Mouse (Mus musculus): ENCODE data around the gene Nlrp6. TPM values are rescaled to one million over a fixed set of nuclear protein-coding genes. Genes with fewer than 3 reads are reported as not detected.

The Nlrp6 gene
- polyA plus RNA-seq, 1 experiment: 0.23 TPM

DNA sequence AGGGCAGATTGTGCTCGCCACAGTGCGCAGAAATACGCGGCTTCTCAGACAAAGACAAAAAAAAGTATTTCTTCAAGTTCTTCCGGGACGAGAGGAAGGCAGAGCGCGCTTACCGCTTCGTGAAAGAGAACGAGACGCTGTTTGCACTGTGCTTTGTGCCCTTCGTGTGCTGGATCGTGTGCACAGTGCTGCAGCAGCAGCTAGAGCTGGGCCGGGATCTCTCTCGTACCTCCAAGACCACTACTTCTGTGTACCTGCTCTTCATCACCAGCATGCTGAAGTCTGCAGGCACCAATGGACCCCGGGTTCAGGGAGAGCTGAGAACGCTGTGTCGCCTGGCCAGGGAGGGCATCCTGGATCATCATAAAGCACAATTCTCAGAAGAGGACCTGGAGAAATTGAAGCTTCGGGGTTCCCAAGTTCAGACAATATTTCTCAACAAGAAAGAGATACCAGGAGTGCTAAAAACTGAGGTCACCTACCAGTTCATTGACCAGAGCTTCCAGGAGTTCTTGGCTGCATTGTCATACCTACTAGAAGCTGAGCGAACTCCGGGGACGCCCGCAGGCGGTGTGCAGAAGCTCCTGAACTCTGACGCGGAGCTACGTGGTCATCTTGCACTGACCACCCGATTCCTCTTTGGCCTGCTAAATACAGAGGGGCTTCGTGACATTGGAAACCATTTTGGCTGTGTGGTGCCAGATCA, 2.5 kb downstream of the Nlrp6 start:
- peaks cover 3% of the 10 kb centered on the region for H3K4me1 ChIP-seq (ENCODE audit: control insufficient read depth, insufficient read depth, low read length)
- TF ChIP-seq CTCF (IDR thresholded peaks at IDR 0.05; ENCODE audit: control insufficient read depth, insufficient read depth, insufficient replicate concordance, low read depth, low read length) (no peak), POLR2A (IDR thresholded peaks at IDR 0.05; ENCODE audit: control insufficient read depth, low read depth, low read length) (no peak)
- no peaks in the 10 kb centered on the region; the same call in 1 of the 2 replicates for H3K27me3 ChIP-seq (ENCODE audit: control insufficient read depth, insufficient read depth, low read length)
- no peak overlapping the region for H3K27ac ChIP-seq (ENCODE audit: control insufficient read depth, insufficient read depth, low read depth, low read length)
- H3K4me3 ChIP-seq (ENCODE audit: control insufficient read depth, low read depth, low read length): no peak overlapping the region
- H3K36me3 ChIP-seq (ENCODE audit: control insufficient read depth, insufficient read depth, low read length): no peaks in the 10 kb centered on the region

GRCm38 (mm10) chr7:140927181-140927580, 6.5 kb downstream of the Nlrp6 start:
- TF ChIP-seq CTCF (IDR thresholded peaks at IDR 0.05; ENCODE audit: control insufficient read depth, insufficient read depth, insufficient replicate concordance, low read depth, low read length) (no peak), POLR2A (IDR thresholded peaks at IDR 0.05; ENCODE audit: control insufficient read depth, low read depth, low read length) (no peak)
- no peak overlapping the region for H3K4me3 ChIP-seq (ENCODE audit: control insufficient read depth, low read depth, low read length)
- H3K4me1 ChIP-seq (ENCODE audit: control insufficient read depth, insufficient read depth, low read length): peaks cover 3% of the 10 kb centered on the region
- H3K27me3 ChIP-seq (ENCODE audit: control insufficient read depth, insufficient read depth, low read length): no peaks in the 10 kb centered on the region
- H3K27ac ChIP-seq (ENCODE audit: control insufficient read depth, insufficient read depth, low read depth, low read length): no peak overlapping the region
- H3K36me3 ChIP-seq (ENCODE audit: control insufficient read depth, insufficient read depth, low read length): no peaks in the 10 kb centered on the region

GRCm38 (mm10) chr7:140938436-140938835, 17.7 kb downstream of the Nlrp6 start:
- Histone ChIP-seq H3K4me1 (ENCODE audit: control insufficient read depth, insufficient read depth, low read length) (no peaks in the 10 kb centered on the region), H3K27ac (ENCODE audit: control insufficient read depth, insufficient read depth, low read depth, low read length) (no peak overlapping the region), H3K27me3 (ENCODE audit: control insufficient read depth, insufficient read depth, low read length) (no peaks in the 10 kb centered on the region), H3K36me3 (ENCODE audit: control insufficient read depth, insufficient read depth, low read length) (no peaks in the 10 kb centered on the region), H3K4me3 (ENCODE audit: control insufficient read depth, low read depth, low read length) (no peak overlapping the region)
- TF ChIP-seq POLR2A (IDR thresholded peaks at IDR 0.05; ENCODE audit: control insufficient read depth, low read depth, low read length) (no peak), CTCF (IDR thresholded peaks at IDR 0.05; ENCODE audit: control insufficient read depth, insufficient read depth, insufficient replicate concordance, low read depth, low read length) (no peak)

- no peaks in the 10 kb centered on the region for H3K36me3 ChIP-seq (ENCODE audit: control insufficient read depth, insufficient read depth, low read length)
- H3K27me3 ChIP-seq (ENCODE audit: control insufficient read depth, insufficient read depth, low read length): no peaks in the 10 kb centered on the region
- H3K27ac ChIP-seq (ENCODE audit: control insufficient read depth, insufficient read depth, low read depth, low read length): no peak overlapping the region
- no peak overlapping the region for H3K4me3 ChIP-seq (ENCODE audit: control insufficient read depth, low read depth, low read length)
- no peaks in the 10 kb centered on the region for H3K4me1 ChIP-seq (ENCODE audit: control insufficient read depth, insufficient read depth, low read length)
- TF ChIP-seq POLR2A (IDR thresholded peaks at IDR 0.05; ENCODE audit: control insufficient read depth, low read depth, low read length) (no peak), CTCF (IDR thresholded peaks at IDR 0.05; ENCODE audit: control insufficient read depth, insufficient read depth, insufficient replicate concordance, low read depth, low read length) (no peak)
Measured at GRCm38 (mm10) chr7:140938896-140939295, 18.2 kb downstream of the Nlrp6 start.

DNA sequence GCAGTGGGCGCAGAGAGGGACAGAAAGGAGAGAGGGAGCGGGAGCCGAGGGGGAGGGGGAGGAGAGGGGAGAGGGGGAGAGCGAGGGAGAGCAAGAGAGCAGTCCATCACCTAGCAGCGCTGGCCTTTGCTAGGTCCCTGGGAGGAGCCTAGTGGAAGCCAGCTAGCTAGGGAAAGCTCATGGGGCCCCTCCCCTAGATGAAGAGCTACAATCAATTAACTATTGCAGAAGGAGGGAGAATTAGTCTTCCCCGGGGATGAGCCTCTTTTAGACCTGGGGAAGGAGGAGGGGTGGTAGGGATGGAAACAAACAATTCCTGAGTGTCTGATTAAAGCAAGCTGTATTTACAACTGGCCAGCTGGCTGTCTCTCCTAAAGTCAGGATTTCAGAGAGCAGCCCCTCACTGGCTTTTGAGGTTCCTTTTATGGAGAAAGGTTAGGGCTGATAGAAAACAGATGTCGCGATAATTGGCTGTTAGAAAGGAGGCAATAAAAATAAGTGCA, 19.0 kb downstream of the Nlrp6 start:
- TF ChIP-seq POLR2A (IDR thresholded peaks at IDR 0.05; ENCODE audit: control insufficient read depth, low read depth, low read length) (no peak), CTCF (IDR thresholded peaks at IDR 0.05; ENCODE audit: control insufficient read depth, insufficient read depth, insufficient replicate concordance, low read depth, low read length) (no peak)
- H3K27me3 ChIP-seq (ENCODE audit: control insufficient read depth, insufficient read depth, low read length): no peaks in the 10 kb centered on the region
- H3K4me1 ChIP-seq (ENCODE audit: control insufficient read depth, insufficient read depth, low read length): no peaks in the 10 kb centered on the region
- no peak overlapping the region for H3K27ac ChIP-seq (ENCODE audit: control insufficient read depth, insufficient read depth, low read depth, low read length)
- H3K36me3 ChIP-seq (ENCODE audit: control insufficient read depth, insufficient read depth, low read length): no peaks in the 10 kb centered on the region
- H3K4me3 ChIP-seq (ENCODE audit: control insufficient read depth, low read depth, low read length): no peak overlapping the region

DNA sequence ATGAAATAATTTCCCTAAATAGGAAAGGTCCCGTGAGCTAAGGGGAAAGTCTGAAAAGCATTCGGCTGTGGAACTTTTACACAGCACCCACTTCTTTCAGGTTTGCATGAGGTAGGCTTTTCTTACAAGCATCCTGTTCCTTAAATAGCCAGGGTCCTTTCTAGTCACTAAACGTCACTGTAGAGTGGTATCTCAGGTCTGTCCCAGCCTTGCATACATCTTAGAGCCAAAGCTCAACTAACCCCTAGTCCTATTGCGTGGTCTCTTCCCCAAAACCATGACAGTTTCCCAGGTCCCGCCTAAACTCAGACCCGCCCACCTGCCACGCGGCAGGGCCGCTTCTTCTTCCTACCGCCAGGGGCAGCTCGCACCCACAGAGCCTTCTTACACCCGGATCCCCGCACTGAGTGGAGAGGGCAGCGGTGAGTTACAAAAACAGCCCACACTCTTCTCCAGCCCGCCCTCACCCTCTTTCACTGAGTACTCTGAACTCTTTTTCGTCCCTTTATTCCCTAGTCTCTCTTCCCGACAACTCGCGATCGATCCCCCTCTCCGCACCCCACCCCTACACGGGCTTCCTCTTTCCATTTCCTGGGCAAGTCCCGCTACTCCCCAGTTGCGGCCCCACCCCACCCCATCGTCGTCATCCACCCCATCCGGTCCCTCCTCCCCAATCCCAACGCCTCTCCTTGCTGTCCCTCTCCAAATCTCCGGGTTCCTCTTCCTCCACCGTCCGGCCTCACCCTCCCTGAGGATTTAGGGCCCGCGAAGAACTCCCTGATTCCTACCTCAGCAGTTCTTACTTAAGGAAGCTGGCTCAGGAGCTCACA, 20.7 kb downstream of the Nlrp6 start, which contains the start of gene Pgghg:
TSS of gene Pgghg (plus strand) at position 170 of the 830 bp plus-strand sequence.
- Histone ChIP-seq H3K4me3 (ENCODE audit: control insufficient read depth, low read depth, low read length) (peak within 1 kb of the TSS; percentile 81), H3K27me3 (ENCODE audit: control insufficient read depth, insufficient read depth, low read length) (no peaks in the 10 kb centered on the region), H3K4me1 (ENCODE audit: control insufficient read depth, insufficient read depth, low read length) (no peaks in the 10 kb centered on the region), H3K27ac (ENCODE audit: control insufficient read depth, insufficient read depth, low read depth, low read length) (peak within 1 kb of the TSS; percentile 81), H3K36me3 (ENCODE audit: control insufficient read depth, insufficient read depth, low read length) (no peaks in the 10 kb centered on the region)
- TF ChIP-seq POLR2A (IDR thresholded peaks at IDR 0.05; ENCODE audit: control insufficient read depth, low read depth, low read length) (no peak), CTCF (IDR thresholded peaks at IDR 0.05; ENCODE audit: control insufficient read depth, insufficient read depth, insufficient replicate concordance, low read depth, low read length) (peak; percentile 68; the same call in 1 of the 2 replicates)

GRCm38 (mm10) chr7:140942341-140942740, 21.6 kb downstream of the Nlrp6 start:
- no peaks in the 10 kb centered on the region for H3K36me3 ChIP-seq (ENCODE audit: control insufficient read depth, insufficient read depth, low read length)
- no peak overlapping the region for H3K27ac ChIP-seq (ENCODE audit: control insufficient read depth, insufficient read depth, low read depth, low read length)
- TF ChIP-seq CTCF (IDR thresholded peaks at IDR 0.05; ENCODE audit: control insufficient read depth, insufficient read depth, insufficient replicate concordance, low read depth, low read length): no peak
- TF ChIP-seq POLR2A (IDR thresholded peaks at IDR 0.05; ENCODE audit: control insufficient read depth, low read depth, low read length): no peak
- H3K4me1 ChIP-seq (ENCODE audit: control insufficient read depth, insufficient read depth, low read length): no peaks in the 10 kb centered on the region
- H3K27me3 ChIP-seq (ENCODE audit: control insufficient read depth, insufficient read depth, low read length): no peaks in the 10 kb centered on the region
- no peak overlapping the region for H3K4me3 ChIP-seq (ENCODE audit: control insufficient read depth, low read depth, low read length)

All from testis, adult 2 months (tissue).